Mouse (Mus musculus): ENCODE data around the gene Fip1l1. TPM values are rescaled to one million over a fixed set of nuclear protein-coding genes. Genes with fewer than 3 reads are reported as not detected.

The Fip1l1 gene
- polyA plus RNA-seq, 1 experiment: 63.2 TPM

- no peak overlapping the region for H3K27ac ChIP-seq (ENCODE audit: insufficient read depth, low read depth, low read length)
- no peak for TF ChIP-seq POLR2A (IDR thresholded peaks at IDR 0.05; ENCODE audit: borderline replicate concordance, low read depth, low read length)
- no peak for TF ChIP-seq CTCF (IDR thresholded peaks at IDR 0.05; ENCODE audit: low read depth, low read length)
These were observed 97.3 kb downstream of the Fip1l1 start for GRCm38 (mm10) chr5:74632369-74633114.

GRCm38 (mm10) chr5:74633453-74633852 lies 98.2 kb downstream of the Fip1l1 start:
- Histone ChIP-seq H3K4me3 (ENCODE audit: insufficient read depth, low read length) (no peak overlapping the region), H3K27ac (ENCODE audit: insufficient read depth, low read depth, low read length) (no peak overlapping the region), H3K4me1 (ENCODE audit: control insufficient read depth, insufficient read depth, low read length) (no peaks in the 10 kb centered on the region)
- TF ChIP-seq POLR2A (IDR thresholded peaks at IDR 0.05; ENCODE audit: borderline replicate concordance, low read depth, low read length): no peak
- TF ChIP-seq CTCF (IDR thresholded peaks at IDR 0.05; ENCODE audit: low read depth, low read length): no peak

More at GRCm38 (mm10) chr5:74632369-74633114, 97.3 kb downstream of the Fip1l1 start:
- H3K4me1 ChIP-seq (ENCODE audit: control insufficient read depth, insufficient read depth, low read length): no peaks in the 10 kb centered on the region
- no peak overlapping the region for H3K4me3 ChIP-seq (ENCODE audit: insufficient read depth, low read length)

- Histone ChIP-seq H3K4me1 (ENCODE audit: control insufficient read depth, insufficient read depth, low read length) (no peaks in the 10 kb centered on the region), H3K27ac (ENCODE audit: insufficient read depth, low read depth, low read length) (no peak overlapping the region), H3K4me3 (ENCODE audit: insufficient read depth, low read length) (no peak overlapping the region)
- TF ChIP-seq CTCF (IDR thresholded peaks at IDR 0.05; ENCODE audit: low read depth, low read length): no peak
- TF ChIP-seq POLR2A (IDR thresholded peaks at IDR 0.05; ENCODE audit: borderline replicate concordance, low read depth, low read length): no peak
These were observed 99.1 kb downstream of the Fip1l1 start for GRCm38 (mm10) chr5:74634391-74634790.

- Histone ChIP-seq H3K27ac (ENCODE audit: insufficient read depth, low read depth, low read length) (no peak overlapping the region), H3K4me3 (ENCODE audit: insufficient read depth, low read length) (no peak overlapping the region), H3K4me1 (ENCODE audit: control insufficient read depth, insufficient read depth, low read length) (no peaks in the 10 kb centered on the region)
- TF ChIP-seq CTCF (IDR thresholded peaks at IDR 0.05; ENCODE audit: low read depth, low read length) (no peak), POLR2A (IDR thresholded peaks at IDR 0.05; ENCODE audit: borderline replicate concordance, low read depth, low read length) (no peak)
These were observed 104.3 kb downstream of the Fip1l1 start for GRCm38 (mm10) chr5:74639516-74639915.

GRCm38 (mm10) chr5:74640504-74640903 lies 105.3 kb downstream of the Fip1l1 start:
- TF ChIP-seq CTCF (IDR thresholded peaks at IDR 0.05; ENCODE audit: low read depth, low read length): no peak
- TF ChIP-seq POLR2A (IDR thresholded peaks at IDR 0.05; ENCODE audit: borderline replicate concordance, low read depth, low read length): no peak
- H3K27ac ChIP-seq (ENCODE audit: insufficient read depth, low read depth, low read length): no peak overlapping the region
- H3K4me1 ChIP-seq (ENCODE audit: control insufficient read depth, insufficient read depth, low read length): no peaks in the 10 kb centered on the region
- no peak overlapping the region for H3K4me3 ChIP-seq (ENCODE audit: insufficient read depth, low read length)

- Histone ChIP-seq H3K27ac (ENCODE audit: insufficient read depth, low read depth, low read length) (no peak overlapping the region), H3K4me1 (ENCODE audit: control insufficient read depth, insufficient read depth, low read length) (no peaks in the 10 kb centered on the region), H3K4me3 (ENCODE audit: insufficient read depth, low read length) (no peak overlapping the region)
- TF ChIP-seq POLR2A (IDR thresholded peaks at IDR 0.05; ENCODE audit: borderline replicate concordance, low read depth, low read length) (no peak), CTCF (IDR thresholded peaks at IDR 0.05; ENCODE audit: low read depth, low read length) (no peak)
These were observed 105.8 kb downstream of the Fip1l1 start for GRCm38 (mm10) chr5:74641000-74641399.

- no peak for TF ChIP-seq CTCF (IDR thresholded peaks at IDR 0.05; ENCODE audit: low read depth, low read length)
- no peak for TF ChIP-seq POLR2A (IDR thresholded peaks at IDR 0.05; ENCODE audit: borderline replicate concordance, low read depth, low read length)
- H3K4me1 ChIP-seq (ENCODE audit: control insufficient read depth, insufficient read depth, low read length): no peaks in the 10 kb centered on the region
- H3K4me3 ChIP-seq (ENCODE audit: insufficient read depth, low read length): no peak overlapping the region
- no peak overlapping the region for H3K27ac ChIP-seq (ENCODE audit: insufficient read depth, low read depth, low read length)
These were observed 107.0 kb downstream of the Fip1l1 start for GRCm38 (mm10) chr5:74642291-74642690.

- no peak for TF ChIP-seq CTCF (IDR thresholded peaks at IDR 0.05; ENCODE audit: low read depth, low read length)
- no peak for TF ChIP-seq POLR2A (IDR thresholded peaks at IDR 0.05; ENCODE audit: borderline replicate concordance, low read depth, low read length)
- Histone ChIP-seq H3K27ac (ENCODE audit: insufficient read depth, low read depth, low read length) (no peak overlapping the region), H3K4me3 (ENCODE audit: insufficient read depth, low read length) (no peak overlapping the region), H3K4me1 (ENCODE audit: control insufficient read depth, insufficient read depth, low read length) (no peaks in the 10 kb centered on the region)
These were observed 112.3 kb downstream of the Fip1l1 start for GRCm38 (mm10) chr5:74647584-74647984.

GRCm38 (mm10) chr5:74648216-74648615 lies 113.0 kb downstream of the Fip1l1 start:
- Histone ChIP-seq H3K4me1 (ENCODE audit: control insufficient read depth, insufficient read depth, low read length) (no peaks in the 10 kb centered on the region), H3K27ac (ENCODE audit: insufficient read depth, low read depth, low read length) (no peak overlapping the region), H3K4me3 (ENCODE audit: insufficient read depth, low read length) (no peak overlapping the region)
- no peak for TF ChIP-seq POLR2A (IDR thresholded peaks at IDR 0.05; ENCODE audit: borderline replicate concordance, low read depth, low read length)
- no peak for TF ChIP-seq CTCF (IDR thresholded peaks at IDR 0.05; ENCODE audit: low read depth, low read length)

Other genes with a start within 250 kb of the Fip1l1 start
- gene Scfd2, start 3.7 kb upstream of the Fip1l1 start, polyA plus RNA-seq (2012; ENCODE audit: insufficient read depth, insufficient read length, missing spikeins): 10.3 and 10.5 TPM in 2 replicates
- not detected in 2 replicates for gene Lnx1, start 167.5 kb downstream of the Fip1l1 start, polyA plus RNA-seq (2012; ENCODE audit: insufficient read depth, insufficient read length, missing spikeins)

Data from bone marrow macrophage, adult 2 months (primary cell).